Mouse (Mus musculus): ENCODE measurements at regions not wholly inside any gene's neighbourhood (a gene's known extent, or its start where the extent isn't known, plus 50 kb on each side); places are given as distances from the start of the nearest gene placed in this dataset.
"Not testable (repeated sequence)": the region's sequence is repeated elsewhere in the genome, so short reads cannot be mapped to it uniquely, and the experiment has no call there.

DNA sequence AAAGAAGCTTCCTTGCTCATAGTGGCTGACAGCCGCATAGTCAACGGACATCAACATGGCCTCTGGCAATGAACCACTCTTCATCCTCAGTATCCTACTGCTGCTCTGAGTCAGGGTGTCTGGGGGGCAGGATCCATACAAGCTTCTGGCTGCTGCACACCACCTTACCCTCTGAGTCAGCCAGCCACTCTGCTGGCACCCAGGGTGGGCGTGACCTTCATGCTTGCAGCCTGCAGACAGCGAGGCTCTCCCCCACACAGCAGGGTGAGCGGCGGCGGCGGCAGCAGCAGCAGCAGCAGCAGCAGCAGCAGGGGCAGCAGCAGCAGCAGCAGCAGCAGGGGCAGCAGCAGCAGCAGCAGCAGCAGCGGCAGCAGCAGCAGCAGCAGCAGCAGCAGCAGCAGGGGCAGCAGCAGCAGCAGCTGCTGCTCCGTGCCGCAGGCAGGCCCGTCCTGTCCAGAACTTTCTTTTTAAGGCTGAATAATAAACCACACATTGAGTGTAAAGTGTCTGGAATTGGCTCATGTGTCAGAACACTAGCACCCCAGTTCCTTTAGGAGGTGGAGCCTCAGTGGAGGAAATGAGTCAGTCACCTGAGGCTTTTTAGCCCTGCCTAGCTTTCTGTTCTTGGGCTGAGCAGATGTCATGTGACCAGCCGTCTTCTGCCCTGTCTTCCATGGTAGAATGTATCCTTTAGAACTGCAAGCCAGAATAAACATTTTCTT, 186.3 kb downstream of the 1810013L24Rik start:
- no peak for DNase-seq

DNA sequence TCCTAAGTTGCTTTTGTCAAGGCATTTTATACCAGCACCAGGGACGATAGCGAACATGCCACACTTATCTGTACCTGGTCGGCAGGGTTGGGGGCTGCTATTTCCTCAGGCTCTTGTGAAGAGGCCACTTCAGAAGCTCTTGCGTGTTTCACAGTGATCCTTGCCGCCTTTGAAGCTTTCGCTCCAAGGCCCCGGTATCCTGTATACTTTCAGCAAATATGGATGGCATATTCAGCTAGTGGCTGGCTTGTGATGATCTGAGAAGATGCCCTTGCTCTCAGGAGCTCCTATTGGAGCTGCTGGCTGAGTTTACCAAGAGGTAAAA, 186.8 kb downstream of the 1810013L24Rik start:
- no peak for DNase-seq

DNA sequence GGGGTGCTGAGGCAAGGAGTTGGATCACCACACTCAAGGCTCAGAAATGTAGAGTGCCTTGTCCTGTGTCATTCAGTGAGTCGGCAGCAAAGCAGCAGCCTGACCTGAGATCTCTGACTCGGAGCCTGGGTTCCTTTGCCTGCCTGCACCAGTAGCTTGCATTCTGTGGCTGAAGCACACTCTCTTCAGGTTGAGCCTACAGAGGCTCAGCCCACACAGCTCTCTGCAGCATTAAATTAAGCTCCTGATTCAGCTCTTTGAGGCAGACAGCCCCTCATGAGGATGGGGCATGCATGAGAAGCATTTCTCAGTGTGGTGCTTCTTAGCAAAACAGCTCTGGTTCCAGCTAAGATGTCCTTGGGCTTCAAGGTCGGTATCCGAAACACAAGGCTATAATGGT, 200.8 kb downstream of the 1810013L24Rik start:
- DNase-seq: no peak

DNA sequence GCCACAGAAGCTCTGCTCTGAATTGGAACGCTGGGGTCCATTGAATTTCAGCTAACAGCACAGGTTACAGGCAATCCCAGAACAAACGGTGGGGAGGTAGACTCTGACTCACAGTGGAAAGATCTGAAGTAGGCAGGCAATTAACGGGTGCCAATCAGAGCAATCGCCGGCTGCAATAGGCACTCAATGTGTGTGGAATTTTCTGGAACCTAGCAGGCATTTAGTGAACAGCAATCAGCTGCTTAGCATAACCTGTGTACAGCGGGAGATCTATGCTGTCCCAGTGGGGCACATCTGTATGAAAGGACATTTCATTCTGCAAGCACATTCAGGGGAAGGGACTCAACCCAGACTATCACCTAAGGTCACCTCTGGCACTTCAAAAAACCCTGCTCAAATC, 213.4 kb downstream of the 1810013L24Rik start:
- no peak for DNase-seq

DNA sequence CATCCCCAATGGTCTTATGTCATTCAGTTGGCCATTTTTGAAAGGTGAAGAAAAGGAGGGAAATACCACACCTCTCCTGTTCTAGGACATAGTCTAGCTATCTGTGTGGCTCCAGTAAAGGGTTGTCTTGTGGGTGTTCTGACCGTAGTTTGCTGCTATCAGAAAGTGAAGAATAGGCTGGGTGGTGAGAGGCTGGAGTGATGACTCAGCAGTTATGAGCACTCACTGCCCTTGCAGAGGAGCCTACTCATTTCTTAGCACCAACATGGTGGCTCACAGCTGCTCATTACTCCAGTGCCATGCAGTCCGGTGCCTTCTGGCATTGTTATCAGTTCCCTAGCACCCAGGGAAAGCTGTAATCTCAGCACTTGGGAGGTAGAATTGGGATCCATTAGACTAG, 217.0 kb downstream of the 1810013L24Rik start:
- no peak for DNase-seq

DNA sequence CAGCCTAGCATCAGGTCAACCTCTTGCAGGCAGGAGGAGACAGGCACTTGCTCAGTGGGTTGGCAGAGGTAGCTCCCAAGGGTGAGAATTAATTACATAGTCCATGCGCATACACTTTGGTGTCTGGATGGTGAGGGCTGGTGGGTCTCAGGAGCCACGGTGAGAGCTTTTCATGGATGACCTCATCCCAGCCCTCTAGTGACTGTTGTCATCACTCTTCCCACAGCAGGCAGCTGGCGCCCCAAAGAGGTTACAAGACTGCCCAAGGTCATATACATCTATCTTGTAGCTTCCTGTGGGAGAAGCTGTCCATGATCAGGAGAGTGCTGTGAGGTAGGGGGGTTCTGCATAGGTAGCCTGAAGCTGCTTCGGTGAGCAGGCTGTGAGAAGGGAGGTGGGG, 224.5 kb downstream of the 1810013L24Rik start:
- no peak for DNase-seq

DNA sequence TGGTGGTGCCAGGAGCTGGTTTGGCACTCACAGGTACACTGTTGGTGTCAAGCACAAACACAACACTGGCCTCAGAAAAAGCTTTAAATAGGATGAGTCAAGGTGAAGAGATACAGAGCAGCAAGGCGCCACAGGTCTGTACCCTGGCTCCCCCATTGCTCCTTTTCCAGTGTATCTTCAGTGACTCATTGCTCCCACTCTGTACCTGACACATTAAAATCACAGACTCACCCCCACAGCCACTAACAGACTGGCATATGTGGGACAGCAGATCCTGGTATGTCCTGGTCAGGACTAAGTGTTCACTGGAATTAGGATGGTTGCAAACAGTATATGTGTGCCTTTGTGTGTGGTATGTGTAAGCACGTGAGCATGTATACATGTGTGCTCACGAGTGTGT, 226.5 kb downstream of the 1810013L24Rik start:
- no peak for DNase-seq

DNA sequence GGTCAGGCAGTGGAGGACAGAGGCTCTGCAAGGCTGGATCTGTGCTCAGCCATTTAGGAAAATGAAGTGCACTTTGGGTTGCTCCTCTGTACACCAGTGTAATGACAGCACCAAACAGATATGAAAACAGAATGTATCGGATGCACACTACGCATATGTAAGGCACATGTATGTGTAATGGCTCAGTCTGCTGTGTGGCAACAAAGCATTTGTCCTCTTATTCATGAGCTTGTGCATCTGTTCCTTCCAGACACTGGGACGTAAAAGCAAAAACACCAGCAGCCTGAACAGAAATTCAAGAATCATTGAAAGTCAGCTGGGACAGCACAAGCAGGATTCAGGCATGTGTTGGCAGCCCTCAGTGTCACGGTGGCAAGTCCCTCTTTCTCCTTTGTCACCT, 241.6 kb downstream of the 1810013L24Rik start:
- DNase-seq: no peak

DNA sequence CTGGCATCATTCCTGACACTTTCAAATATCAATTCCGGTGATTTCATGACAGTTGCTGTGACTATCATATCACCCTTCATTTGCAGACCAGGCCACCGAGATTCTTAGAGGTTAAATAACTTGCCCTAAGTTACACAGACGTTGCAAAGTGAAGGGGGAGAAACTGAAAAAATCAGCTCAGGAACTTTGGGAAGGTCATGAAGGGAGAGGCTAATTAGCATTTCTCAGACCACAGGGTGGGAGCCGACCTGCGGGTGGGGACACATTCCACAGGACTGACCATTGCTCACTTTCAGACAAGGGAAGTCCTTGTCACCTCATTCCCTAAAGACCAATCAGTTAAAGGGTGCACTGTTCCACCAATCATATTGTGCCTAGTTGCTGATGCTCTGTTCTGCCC, 242.1 kb downstream of the 1810013L24Rik start:
- DNase-seq: not testable (repeated sequence)

DNA sequence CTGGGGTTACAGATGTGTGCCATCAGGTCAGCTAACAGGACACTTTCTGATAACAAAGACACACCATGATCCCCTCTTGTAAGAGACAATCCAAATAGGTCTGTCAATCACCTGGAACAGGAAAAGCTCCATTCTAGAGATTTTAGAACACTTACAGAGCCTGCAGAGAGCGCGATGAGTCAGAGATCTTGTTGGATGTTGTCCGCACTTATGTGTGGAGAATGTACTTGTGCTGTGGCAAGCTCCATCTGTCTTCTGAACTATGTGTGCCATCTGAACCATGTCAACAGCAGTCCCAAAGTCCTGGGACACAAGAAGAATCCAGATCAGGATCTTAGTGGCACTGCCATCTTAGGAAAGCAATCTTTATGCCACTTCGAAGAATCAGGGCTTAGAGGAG, 244.4 kb downstream of the 1810013L24Rik start:
- DNase-seq: no peak

DNA sequence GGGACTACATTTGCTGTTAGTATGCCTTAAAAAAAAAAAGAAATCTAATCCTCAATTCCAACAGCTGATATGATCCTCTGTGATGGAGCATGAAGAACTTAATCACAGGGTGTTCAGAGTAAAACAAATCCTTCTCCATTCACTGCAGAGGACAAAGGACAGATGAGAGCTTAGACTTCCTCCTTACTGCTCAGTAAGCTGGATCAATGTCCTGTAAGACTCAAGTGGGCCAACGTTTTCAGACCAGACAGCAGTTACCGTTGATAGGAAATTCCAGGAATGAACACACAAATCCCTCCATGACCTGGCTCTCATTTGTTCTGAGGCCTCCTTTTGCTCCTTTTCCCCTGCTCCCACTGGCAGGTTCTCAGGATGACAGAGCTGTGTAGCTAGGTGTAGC, 247.6 kb downstream of the 1810013L24Rik start:
- no peak for DNase-seq

DNA sequence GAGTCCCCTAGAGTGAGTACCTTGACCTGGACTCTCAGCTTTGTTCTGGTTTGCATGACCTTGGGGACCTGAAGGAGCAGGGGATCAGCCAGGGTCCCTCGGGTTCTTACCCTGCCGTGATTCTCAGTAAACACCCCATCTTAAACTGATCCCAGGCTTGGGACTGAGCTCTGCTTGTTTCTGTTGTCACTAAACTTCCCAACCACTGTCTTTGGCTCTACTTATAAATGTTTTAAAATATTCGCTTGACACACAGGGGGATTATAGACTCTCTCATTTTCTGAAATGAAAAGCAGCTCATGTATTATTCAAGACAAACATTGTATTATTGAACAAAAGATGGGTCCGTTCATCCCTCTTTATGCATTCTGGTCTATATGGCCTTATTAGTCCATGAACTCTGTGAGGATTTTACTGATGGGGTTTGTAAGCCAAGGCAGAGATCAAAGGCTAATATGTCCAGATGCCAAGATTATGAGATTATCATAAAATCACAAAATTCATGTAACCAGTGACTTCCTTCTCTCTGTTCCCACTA, 248.6 kb downstream of the 1810013L24Rik start:
- no peak for DNase-seq

DNA sequence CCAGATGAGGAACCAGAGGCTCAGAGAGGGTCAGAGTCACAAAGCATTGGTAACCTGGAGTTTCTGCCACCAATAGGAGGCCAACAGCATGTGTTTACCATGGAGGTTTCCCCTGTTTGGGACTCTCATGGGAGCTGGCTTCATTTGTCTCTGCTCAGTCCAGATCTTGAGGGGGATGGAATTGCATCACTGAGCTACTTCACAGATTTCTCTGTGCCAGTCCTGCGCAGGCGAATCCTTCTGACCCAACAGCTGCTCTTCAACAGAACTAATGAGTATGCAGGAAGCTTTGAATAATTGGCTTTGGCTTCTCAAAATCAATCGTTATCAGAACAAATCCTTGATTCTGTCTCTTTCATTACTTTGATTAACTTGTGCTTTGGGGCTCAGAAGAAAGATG, 253.1 kb downstream of the 1810013L24Rik start:
- DNase-seq: no peak

DNA sequence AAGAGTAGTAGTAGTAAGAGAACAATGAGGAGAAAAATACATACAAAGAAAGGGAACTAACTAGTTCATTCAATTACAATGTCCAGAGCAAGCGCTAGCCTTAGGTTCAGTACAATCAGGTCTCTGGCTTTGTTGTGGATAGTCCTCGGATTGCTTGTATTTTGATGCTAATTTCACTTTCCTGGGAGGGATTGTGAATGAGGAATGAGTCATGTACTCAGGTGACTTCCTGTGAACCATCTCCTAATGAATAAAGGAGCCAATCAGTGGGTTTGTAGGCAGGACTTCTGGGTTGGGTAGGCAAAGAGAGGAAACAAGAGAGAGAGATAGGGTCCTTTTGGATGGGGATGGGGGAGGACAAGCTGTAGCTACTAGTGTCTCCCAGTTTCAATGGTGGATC, 253.8 kb downstream of the 1810013L24Rik start:
- no peak for DNase-seq

DNA sequence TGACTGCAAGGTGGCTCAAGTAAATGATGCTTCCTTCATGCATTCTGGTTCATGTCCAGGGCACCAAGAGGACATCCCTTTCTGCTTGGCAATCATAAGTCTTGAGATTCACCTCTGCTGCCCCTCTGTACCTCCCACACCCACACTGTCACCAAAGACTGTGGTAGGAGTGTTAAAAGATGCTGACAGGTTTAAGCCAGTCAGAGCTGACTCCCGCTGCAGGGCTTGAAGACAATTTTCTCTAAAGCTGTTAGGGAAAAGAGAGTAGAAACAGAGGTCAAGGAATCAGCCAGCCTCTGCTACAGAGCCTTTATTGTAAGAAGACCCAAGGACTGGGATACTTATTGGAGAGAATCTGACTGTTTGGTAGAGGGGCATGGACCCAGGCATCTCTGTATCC, 254.7 kb downstream of the 1810013L24Rik start:
- no peak for DNase-seq

DNA sequence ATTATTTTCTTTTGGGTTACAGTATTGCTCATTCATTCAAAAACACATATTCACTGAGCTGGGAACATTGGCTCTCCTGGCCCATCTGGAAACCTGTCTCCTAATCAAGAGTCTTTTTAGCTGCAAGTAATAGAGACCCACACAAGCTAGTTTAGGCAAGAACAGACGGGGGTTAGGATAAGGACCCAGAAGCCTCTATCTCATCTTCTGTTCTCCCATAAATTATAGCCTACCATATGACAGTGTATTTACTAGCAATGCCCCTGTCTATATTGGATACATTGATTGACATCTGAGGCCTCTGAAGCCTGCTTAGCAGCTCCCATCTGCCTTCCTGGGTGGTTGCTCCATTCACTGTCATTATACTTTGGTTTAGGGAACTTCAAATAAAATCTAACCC, 255.2 kb downstream of the 1810013L24Rik start:
- DNase-seq: no peak

DNA sequence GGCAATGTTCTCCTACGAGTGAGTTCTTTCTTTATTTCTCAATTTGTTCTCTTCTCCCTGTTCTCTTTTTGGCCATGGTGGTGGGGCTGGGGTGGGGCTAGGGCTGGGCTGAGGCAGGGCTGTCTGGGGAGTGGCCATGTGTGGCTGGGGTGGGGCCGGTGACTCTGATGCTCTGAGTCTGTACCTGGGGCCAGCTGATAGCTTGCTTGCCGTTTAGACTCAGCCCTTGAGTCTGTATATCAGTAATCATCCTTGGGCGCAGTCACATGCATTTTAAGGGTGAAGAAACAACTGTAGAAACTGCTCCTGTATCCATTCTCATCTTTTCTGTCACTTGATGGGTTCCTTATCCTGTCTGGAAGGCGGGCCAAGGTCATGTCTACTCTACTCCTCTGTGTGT, 256.1 kb downstream of the 1810013L24Rik start:
- DNase-seq: no peak

DNA sequence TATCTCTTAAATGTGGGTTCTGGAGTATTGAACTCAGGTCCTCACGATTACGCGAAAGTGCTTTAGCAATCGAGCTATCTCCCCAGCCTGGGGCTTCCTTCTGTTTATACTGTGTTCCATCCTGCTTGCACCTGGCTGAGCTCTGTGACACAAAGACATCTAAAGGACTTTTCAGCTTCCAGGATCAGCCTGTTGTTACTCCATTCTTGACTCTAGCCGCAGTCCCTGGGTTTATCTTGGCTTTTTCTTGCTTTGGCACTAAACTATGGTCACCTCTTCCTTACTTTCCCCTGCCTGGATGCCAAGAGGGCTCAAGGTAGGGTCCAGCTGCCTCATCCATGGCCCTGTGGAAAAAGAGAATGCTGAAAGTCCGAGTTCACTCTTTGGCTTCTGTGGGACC, 261.9 kb downstream of the 1810013L24Rik start:
- no peak for DNase-seq

DNA sequence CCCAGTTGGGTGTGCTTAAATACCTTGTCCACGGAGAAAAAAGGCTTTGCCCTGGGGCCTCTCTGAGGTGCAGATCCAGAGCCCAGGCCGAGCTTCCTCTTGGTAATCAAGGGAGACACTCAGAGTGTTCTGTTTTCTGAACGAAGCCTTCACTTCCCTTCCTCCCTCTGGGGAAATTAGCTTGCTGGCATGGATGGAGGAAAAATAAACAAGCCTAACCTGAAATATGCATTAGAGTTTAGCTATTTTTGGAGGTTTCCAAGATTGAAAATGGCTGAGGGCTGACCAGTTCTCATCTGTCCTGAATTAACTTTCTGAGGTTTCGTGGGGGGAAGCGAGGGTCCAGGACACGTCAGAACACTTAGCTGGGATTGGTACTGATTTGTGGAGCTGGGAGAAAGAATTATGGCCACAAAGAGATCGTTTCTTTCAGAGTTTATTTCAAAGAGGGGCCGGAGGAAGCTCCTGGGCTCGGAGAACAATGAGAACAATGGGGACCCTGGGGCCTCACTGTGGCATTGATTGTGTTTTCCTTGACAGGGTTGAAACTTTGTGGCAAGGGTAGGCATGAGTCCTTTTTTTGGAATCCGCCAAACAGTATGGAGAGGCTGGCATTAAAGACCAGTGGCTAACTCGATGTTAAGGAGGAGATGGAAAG, 262.4 kb downstream of the 1810013L24Rik start:
- DNase-seq: no peak

DNA sequence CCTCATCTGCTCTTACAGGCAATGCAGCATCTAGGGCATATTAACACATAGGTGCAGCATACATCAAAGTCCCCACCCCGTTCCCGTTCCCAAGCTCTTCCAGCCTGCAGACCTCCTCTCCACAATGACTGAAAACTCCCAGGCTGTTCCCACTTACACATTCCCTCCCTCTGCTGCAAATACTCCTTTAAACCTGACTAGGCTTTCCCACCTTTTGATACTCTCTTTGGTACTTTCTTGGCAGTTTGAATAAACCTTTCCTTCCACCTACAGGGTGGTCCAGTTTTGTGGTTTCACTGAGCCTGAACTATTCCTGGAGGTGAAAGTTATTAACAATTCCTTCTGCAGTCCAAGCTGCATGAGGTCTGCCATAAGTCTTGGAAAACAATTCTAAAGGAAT, 263.7 kb downstream of the 1810013L24Rik start:
- no peak for DNase-seq

DNA sequence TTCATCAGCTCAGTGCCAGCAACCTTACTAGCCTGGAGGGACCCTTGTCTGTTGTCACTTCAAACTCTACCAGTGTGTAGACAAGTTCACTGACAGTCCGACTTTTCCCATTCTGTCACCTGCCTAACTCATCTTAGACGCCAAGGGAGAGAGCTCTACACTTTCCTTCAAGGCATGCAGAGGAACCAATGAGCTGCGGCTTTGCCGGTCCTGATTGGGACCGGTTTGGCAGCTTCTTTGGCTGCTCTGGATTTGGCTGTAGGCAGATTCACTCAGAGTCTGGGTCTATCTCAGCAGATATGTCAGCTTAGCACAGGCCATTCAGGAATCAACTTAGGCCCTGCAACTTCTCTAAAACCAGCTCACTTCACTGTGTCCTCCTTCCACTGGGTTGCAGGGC, 264.3 kb downstream of the 1810013L24Rik start:
- no peak for DNase-seq

DNA sequence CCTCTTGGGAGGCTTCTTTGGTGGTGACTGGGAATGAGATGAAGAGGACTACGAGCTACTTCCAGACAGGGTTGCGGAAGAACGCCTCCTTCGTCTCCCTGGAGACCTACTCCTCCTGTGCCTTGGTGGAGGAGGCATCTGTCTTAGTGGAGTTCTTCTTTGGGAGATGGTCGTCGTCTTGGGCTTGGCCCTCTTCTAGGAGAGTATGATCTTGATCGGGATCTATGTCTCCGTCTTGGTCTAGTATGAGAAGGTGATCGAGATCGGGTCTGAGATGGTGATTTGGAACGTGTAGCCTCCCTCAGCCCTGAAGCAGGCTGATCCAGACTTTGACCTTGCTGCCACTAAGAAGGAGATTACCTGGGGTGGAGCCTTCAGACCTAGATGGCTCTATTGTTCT, 276.3 kb downstream of the 1810013L24Rik start:
- no peak for DNase-seq

DNA sequence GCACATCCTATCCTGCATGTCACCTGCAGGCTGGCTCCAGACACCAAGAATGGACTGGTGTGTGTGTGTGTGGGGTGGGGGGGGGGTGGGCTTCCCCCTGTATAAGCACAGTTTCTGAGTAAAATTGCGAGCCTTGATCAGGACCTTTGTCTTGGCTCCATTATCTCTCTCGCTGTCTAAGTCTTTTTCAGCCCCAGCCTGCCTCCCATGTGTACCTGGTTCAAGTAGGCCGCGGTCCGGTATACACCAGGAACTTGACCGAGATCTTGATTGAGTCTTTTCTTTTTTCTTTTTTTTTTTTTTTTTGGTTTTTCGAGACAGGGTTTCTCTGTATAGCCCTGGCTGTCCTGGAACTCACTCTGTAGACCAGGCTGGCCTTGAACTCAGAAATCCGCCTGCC, 276.8 kb downstream of the 1810013L24Rik start:
- DNase-seq: not testable (repeated sequence)

DNA sequence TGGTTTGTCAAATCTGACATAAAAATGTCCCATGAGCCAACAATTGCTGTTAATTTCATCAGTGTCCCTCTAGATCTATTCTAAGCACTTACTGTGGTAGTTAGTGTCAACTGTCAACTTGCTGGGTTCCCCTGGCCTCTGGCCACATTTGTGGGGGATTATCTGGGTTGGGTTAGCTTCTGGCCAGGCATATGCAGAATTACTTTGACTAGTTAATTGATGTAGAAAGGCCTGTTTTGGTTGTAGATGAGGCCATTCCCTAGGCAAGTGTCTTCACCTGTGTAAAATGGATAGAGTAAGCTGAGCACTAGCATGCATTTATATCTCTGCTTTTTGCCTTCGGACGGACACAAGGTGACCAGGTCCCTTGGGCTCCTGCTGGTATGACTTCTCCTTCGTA, 283.9 kb downstream of the 1810013L24Rik start:
- no peak for DNase-seq

DNA sequence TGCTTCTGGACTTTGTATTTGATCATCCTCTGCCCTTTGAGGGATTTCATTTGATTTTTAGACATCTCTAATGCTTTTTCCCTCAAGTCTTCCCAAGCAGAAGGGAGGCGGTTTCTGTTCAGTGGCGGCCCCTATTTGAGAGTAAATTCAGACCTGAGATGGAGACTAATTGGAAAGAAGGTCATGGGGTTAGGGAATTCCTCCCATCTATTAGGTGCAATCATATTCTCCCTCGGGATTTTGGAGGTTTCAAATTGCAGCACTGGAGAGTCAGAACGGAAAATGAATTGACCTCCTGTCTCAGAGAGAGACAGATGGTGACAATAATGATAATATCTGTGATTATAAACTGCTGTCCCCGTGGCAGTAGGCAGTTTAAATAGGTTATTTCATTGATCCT, 285.6 kb downstream of the 1810013L24Rik start:
- DNase-seq: no peak

All from lung, postnatal 14 days (tissue).